In genomic region chr17:88435322-88435721, GRCm38 (mm10) we compare ENCODE assay signal across 18 mouse cellular contexts.
"Had no signal": no experiment of that assay in that cellular context is flagged by ENCODE, and none has a peak within 500 bp of the region (broad histone marks: within the 10 kb centered on the region; RNA-seq: fewer than 3 reads in every experiment).

No protein-coding gene starts in this region.

- ATAC-seq: liver, embryonic 12.5 days; midbrain, embryonic 13.5 days; midbrain, embryonic 15.5 days had no signal

- H3K27me3 ChIP-seq: liver, embryonic 12.5 days; midbrain, embryonic 15.5 days; neural tube, embryonic 13.5 days; neural tube, embryonic 15.5 days; stomach, embryonic 15.5 days had no signal

- H3K9me3 ChIP-seq: liver, embryonic 12.5 days; midbrain, embryonic 13.5 days; midbrain, embryonic 15.5 days; neural tube, embryonic 13.5 days; neural tube, embryonic 15.5 days; stomach, embryonic 15.5 days had no signal

- H3K27ac ChIP-seq: liver, embryonic 12.5 days; liver, embryonic 14.5 days; midbrain, embryonic 13.5 days; midbrain, embryonic 15.5 days; neural tube, embryonic 13.5 days; neural tube, embryonic 15.5 days; stomach, embryonic 15.5 days; stomach, postnatal 0 days had no signal

- H3K4me3 ChIP-seq: liver, embryonic 12.5 days; midbrain, embryonic 13.5 days; midbrain, embryonic 15.5 days; myocyte; neural tube, embryonic 13.5 days; neural tube, embryonic 15.5 days; stomach, embryonic 15.5 days had no signal

- DNase-seq: lung, adult 18-20 months; lung, embryonic 14.5 days; lung, postnatal 10 days; lung, postnatal 4 days; right cerebral cortex, postnatal 25 days; right cerebral cortex, postnatal 4 days; thymus, adult 18-20 months; thymus, postnatal 14 days; thymus, postnatal 36 days had no signal

- H3K36me3 ChIP-seq: liver, embryonic 12.5 days; midbrain, embryonic 13.5 days; midbrain, embryonic 15.5 days; neural tube, embryonic 13.5 days; neural tube, embryonic 15.5 days; stomach, embryonic 15.5 days had no signal

- H3K4me1 ChIP-seq: midbrain, embryonic 15.5 days; neural tube, embryonic 13.5 days had no signal

- H3K9ac ChIP-seq: liver, embryonic 12.5 days; liver, embryonic 14.5 days; lung, embryonic 14.5 days; midbrain, embryonic 13.5 days; midbrain, embryonic 15.5 days; neural tube, embryonic 13.5 days; neural tube, embryonic 15.5 days; stomach, embryonic 15.5 days had no signal
